ENCODE assay signal across 19 mouse cellular contexts in genomic region chr17:75498241-75498651, GRCm38 (mm10). TPM values are rescaled to one million over a fixed set of nuclear protein-coding genes. Genes with fewer than 3 reads are reported as not detected.
A peak's percentile ranks its signal among the peaks of the same experiment; 100 is the strongest.
DNase-seq lines count a peak whose midpoint lies in the region; ATAC-seq and TF ChIP-seq lines count a peak whose summit lies in the region.
"Had no signal": no experiment of that assay in that cellular context is flagged by ENCODE, and none has a peak within 500 bp of the region (broad histone marks: within the 10 kb centered on the region; RNA-seq: fewer than 3 reads in every experiment).

No protein-coding gene starts in this region.

- H3K4me3 ChIP-seq in limb, embryonic 14.5 days (replicated peaks; ENCODE audit: low read length), result no peak overlapping the region
- H3K4me3 ChIP-seq in limb, embryonic 10.5 days, result no peak overlapping the region
- H3K4me3 ChIP-seq: forebrain, embryonic 13.5 days; midbrain, embryonic 15.5 days; neural tube, embryonic 12.5 days had no signal

- no peak overlapping the region for H3K4me2 ChIP-seq in limb, embryonic 14.5 days (replicated peaks; ENCODE audit: low read depth, low read length, severe bottlenecking)
- H3K4me2 ChIP-seq: forebrain, embryonic 13.5 days; midbrain, embryonic 15.5 days; neural tube, embryonic 12.5 days had no signal

- H3K9ac ChIP-seq in limb, embryonic 14.5 days (ENCODE audit: low read depth, low read length, severe bottlenecking), result no peak overlapping the region
- H3K9ac ChIP-seq: forebrain, embryonic 13.5 days; liver, embryonic 14.5 days; midbrain, embryonic 15.5 days; neural tube, embryonic 12.5 days had no signal

- H3K4me1 ChIP-seq in limb, embryonic 14.5 days (ENCODE audit: control insufficient read depth, insufficient read depth, low read length), result no peaks in the 10 kb centered on the region
- no peaks in the 10 kb centered on the region for H3K4me1 ChIP-seq in limb, embryonic 10.5 days
- H3K4me1 ChIP-seq: forebrain, embryonic 13.5 days; midbrain, embryonic 15.5 days; neural tube, embryonic 12.5 days had no signal

- 60% methylated on average over 6 of the region's 6 CpGs for WGBS in limb, embryonic 14.5 days
- 89% methylated on average over 6 of the region's 6 CpGs for WGBS in limb, embryonic 10.5 days

- no peak for TF ChIP-seq CTCF in brain, embryonic 14.5 days (IDR thresholded peaks at IDR 0.05; ENCODE audit: borderline replicate concordance, extremely low read depth, insufficient read depth, insufficient read length)

- ATAC-seq in limb, embryonic 14.5 days (ENCODE audit: low FRiP score, low read depth), result no peak
- ATAC-seq: forebrain, embryonic 13.5 days; midbrain, embryonic 15.5 days had no signal

- H3K27ac ChIP-seq in limb, embryonic 14.5 days (replicated peaks; ENCODE audit: low read depth, low read length), result no peak overlapping the region
- H3K27ac ChIP-seq in limb, embryonic 10.5 days, result no peak overlapping the region
- H3K27ac ChIP-seq: forebrain, embryonic 13.5 days; liver, embryonic 14.5 days; midbrain, embryonic 15.5 days; neural tube, embryonic 12.5 days had no signal

- intact Hi-C loops in left cerebral cortex, postnatal 4 days (cut with DNase I), result no loop called here

- no peaks in the 10 kb centered on the region for H3K36me3 ChIP-seq in limb, embryonic 14.5 days (ENCODE audit: control insufficient read depth, insufficient read depth, low read length)
- H3K36me3 ChIP-seq in limb, embryonic 10.5 days, result no peaks in the 10 kb centered on the region
- H3K36me3 ChIP-seq: midbrain, embryonic 15.5 days; neural tube, embryonic 12.5 days had no signal

- H3K9me3 ChIP-seq in limb, embryonic 14.5 days (ENCODE audit: control insufficient read depth, low read length), result no peaks in the 10 kb centered on the region
- no peaks in the 10 kb centered on the region for H3K9me3 ChIP-seq in limb, embryonic 10.5 days (replicated peaks)
- H3K9me3 ChIP-seq: forebrain, embryonic 13.5 days; midbrain, embryonic 15.5 days; neural tube, embryonic 12.5 days had no signal

- DNase-seq in frontal cortex, adult 2 months (ENCODE audit: extremely low spot score in 1 of 2, low spot score in 1 of 2), result peak; percentile 18 to 44
- no peak for DNase-seq in frontal cortex, postnatal 10 days (ENCODE audit: low spot score in 2 of 2)
- peak; percentile 49 for DNase-seq in limb, embryonic 14.5 days (ENCODE audit: low spot score)
- DNase-seq in limb, embryonic 10.5 days (ENCODE audit: low spot score), result no peak
- DNase-seq in brain, embryonic 14.5 days (ENCODE audit: low read depth), result peak; percentile 17
- peak; percentile 7 for DNase-seq in left cerebral cortex, postnatal 4 days
- no peak for DNase-seq in Muller cell, postnatal 12 days (ENCODE audit: inconsistent ontology term)
- DNase-seq in embryo, embryonic 9.5 days (ENCODE audit: extremely low spot score), result no peak
- DNase-seq: cerebellum, adult 2 months; kidney, postnatal 36 days; layer of hippocampus, postnatal 36 days; lung, postnatal 36 days; retina, postnatal 1 day; thymus, adult 18-20 months had no signal

- TF ChIP-seq POLR2A in limb, embryonic 14.5 days (IDR thresholded peaks at IDR 0.05; ENCODE audit: borderline replicate concordance, extremely low read depth, insufficient read depth, insufficient read length), result no peak
- no peak for TF ChIP-seq POLR2A in brain, embryonic 14.5 days (IDR thresholded peaks at IDR 0.05; ENCODE audit: borderline replicate concordance, extremely low read depth, insufficient read depth, insufficient read length, poor library complexity, severe bottlenecking)

- H3K27me3 ChIP-seq in limb, embryonic 14.5 days (ENCODE audit: control insufficient read depth, insufficient read depth, low read length), result no peaks in the 10 kb centered on the region
- H3K27me3 ChIP-seq in limb, embryonic 10.5 days (ENCODE audit: low read depth, poor library complexity, severe bottlenecking), result no peaks in the 10 kb centered on the region
- H3K27me3 ChIP-seq: CH12.LX; forebrain, embryonic 13.5 days; midbrain, embryonic 15.5 days; neural tube, embryonic 12.5 days had no signal

RNA-seq across cellular contexts. Expression of gene Fam98a, which starts 53.5 kb away (rescaled TPM):
- polyA plus RNA-seq in frontal cortex, adult 2 months (2012; rRNA removed), result 48.0 and 48.5 TPM in 2 replicates
- 46.3 and 58.6 TPM in 2 replicates for polyA plus RNA-seq in limb, embryonic 14.5 days (2012; rRNA removed)
- 13.1 and 13.7 TPM in 2 replicates for polyA plus RNA-seq in limb, embryonic 14.5 days (2014; fragmentation: Nextera tagmentation; extraction: Ambion mirVana)
- 24.5 TPM in 2 replicates for polyA plus RNA-seq in limb, embryonic 10.5 days (2016; fragmentation: Nextera tagmentation; extraction: Ambion mirVana)
- polyA plus RNA-seq in brain, embryonic 14.5 days (2012; rRNA removed), result 40.4 and 47.8 TPM in 2 replicates
- 10 to 100 TPM; 62.7 to 65.7 TPM for total RNA-seq in left cerebral cortex, postnatal 4 days (2021)

Comparison
In these comparisons a context has a peak if more than half of its experiments do, and no peak if none do; other contexts are left out.
1. DNase-seq: peak in frontal cortex, adult 2 months (2 of 2), limb, embryonic 14.5 days (single experiment), brain, embryonic 14.5 days (single experiment) and left cerebral cortex, postnatal 4 days (single experiment); none in frontal cortex, postnatal 10 days (0 of 2), limb, embryonic 10.5 days (single experiment), Muller cell, postnatal 12 days (single experiment) and embryo, embryonic 9.5 days (single experiment).